Mouse (Mus musculus): ENCODE measurements around the gene Agr2.

DNA sequence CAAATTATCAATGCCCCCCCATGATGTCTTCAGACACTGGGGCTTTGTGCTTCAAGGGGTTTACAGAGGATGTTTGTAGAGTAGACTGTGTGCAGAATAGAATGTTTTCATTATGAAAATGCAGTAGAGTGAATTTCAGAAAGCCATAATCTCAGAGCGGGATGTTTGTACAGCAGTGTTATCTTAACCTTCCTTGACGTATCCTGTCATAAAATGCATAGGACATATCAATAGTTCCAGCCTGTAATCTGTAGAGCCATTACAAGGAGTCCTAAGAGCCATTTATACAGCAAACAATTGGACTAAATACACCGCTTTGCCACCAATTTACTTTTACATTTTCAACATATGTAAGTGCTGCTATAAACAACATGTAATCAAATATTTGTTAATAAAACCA lies 876 bp downstream of the Agr2 start:
- TF ChIP-seq POLR2A (IDR thresholded peaks at IDR 0.05; ENCODE audit: borderline replicate concordance, insufficient read depth, low read length) (no peak), CTCF (IDR thresholded peaks at IDR 0.05; ENCODE audit: borderline replicate concordance, insufficient read depth, low read depth, low read length) (no peak)

Data from cerebellum, adult 2 months (tissue).